Mouse (Mus musculus) adrenal gland, adult 2 months (tissue): ENCODE data around the gene Ctf2. TPM values are rescaled to one million over a fixed set of nuclear protein-coding genes. Genes with fewer than 3 reads are reported as not detected.
"Not testable (repeated sequence)": the region's sequence is repeated elsewhere in the genome, so short reads cannot be mapped to it uniquely, and the experiment has no call there.

Source experiments
- DNase-seq: peaks from one replicate; pipeline ENCODE4 v3.0.0; 2021
- polyA plus RNA-seq: library from polyadenylated mRNA; depleted of rRNA; stranded (reverse); fragments of >200 nt; gene quantifications from 2 replicates; pipeline ENCODE4 v1.2.3, GENCODE M21; 2012
- total RNA-seq, 2 experiments: library from RNA; stranded (reverse); gene quantifications; 2 replicates each; pipeline ENCODE4 v1.2.3; 2021

Gene Ctf2
- total and polyA plus RNA-seq, 3 experiments, result not detected

GRCm38 (mm10) chr7:127714816-127715215 lies 17.1 kb downstream of the Ctf2 start:
- DNase-seq, result no peak

GRCm38 (mm10) chr7:127712461-127713385 lies 19.2 kb downstream of the Ctf2 start, which contains the start of gene Ctf1:
Ctf1 (plus strand) TSS chr7:127712736.
- peak; percentile 83 for DNase-seq

- no peak for DNase-seq
Observed at GRCm38 (mm10) chr7:127711456-127711855, 20.5 kb downstream of the Ctf2 start.

DNA sequence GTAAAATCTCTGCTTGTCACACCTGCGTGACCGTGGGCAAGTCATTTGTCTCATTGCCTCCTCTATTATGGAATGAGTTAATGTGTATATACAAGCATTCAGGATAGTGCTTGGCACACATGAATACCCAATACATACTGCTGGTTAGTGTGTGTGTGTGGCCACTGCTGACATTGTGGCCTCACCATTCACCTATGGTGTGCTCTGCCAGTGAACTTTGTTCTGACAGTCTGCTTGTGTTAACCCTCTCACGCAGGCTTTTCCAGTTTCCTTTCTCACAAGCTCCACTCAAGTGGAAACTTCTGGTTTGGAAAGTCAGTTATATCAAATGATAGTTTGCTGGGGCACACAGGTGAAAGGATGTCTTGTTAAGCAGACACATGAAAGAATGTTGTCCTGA lies 20.9 kb downstream of the Ctf2 start:
- no peak for DNase-seq

GRCm38 (mm10) chr7:127709261-127709979 lies 22.5 kb downstream of the Ctf2 start:
- no peak for DNase-seq

- DNase-seq, result peak; percentile 97
Observed at GRCm38 (mm10) chr7:127708207-127709078, 23.5 kb downstream of the Ctf2 start, which contains the start of gene Bcl7c. Bcl7c (minus strand) TSS chr7:127708933.

DNA sequence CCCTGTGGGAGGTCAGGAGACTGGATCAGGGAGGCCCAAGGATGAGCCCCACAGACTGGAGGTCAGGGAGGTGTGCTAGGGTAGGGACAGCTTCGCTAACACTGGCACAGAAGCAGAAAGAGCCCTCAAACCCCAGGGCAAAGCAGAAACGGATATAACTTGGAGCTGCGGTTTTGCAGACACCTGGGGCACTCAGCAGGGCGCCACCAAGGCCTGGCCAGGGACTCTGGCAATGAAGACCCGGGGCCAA lies 24.1 kb downstream of the Ctf2 start:
- DNase-seq, result no peak

- DNase-seq, result peak; percentile 27
Observed at GRCm38 (mm10) chr7:127707045-127707956, 24.7 kb downstream of the Ctf2 start.

- DNase-seq, result no peak
Observed at GRCm38 (mm10) chr7:127705706-127706105, 26.3 kb downstream of the Ctf2 start.

DNA sequence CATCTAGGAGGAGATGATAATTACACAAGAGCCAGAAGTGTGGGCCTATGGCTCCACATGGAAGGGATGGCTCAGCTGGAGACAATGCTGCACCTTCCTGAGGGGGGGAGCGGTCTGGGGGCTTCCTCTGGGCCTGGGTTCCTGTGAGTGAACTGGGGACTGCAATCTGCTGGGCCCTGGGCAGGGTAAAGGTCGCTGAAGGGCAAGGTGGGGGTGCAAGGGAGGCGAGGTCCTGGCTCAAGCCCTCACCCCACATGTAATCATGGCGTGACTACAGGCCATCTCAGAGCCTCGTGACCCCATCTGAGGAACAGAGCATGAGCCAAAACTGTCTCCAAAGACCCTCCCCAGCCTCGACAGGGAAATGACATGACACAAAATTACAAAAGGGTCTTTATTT lies 27.4 kb downstream of the Ctf2 start:
- no peak for DNase-seq

DNA sequence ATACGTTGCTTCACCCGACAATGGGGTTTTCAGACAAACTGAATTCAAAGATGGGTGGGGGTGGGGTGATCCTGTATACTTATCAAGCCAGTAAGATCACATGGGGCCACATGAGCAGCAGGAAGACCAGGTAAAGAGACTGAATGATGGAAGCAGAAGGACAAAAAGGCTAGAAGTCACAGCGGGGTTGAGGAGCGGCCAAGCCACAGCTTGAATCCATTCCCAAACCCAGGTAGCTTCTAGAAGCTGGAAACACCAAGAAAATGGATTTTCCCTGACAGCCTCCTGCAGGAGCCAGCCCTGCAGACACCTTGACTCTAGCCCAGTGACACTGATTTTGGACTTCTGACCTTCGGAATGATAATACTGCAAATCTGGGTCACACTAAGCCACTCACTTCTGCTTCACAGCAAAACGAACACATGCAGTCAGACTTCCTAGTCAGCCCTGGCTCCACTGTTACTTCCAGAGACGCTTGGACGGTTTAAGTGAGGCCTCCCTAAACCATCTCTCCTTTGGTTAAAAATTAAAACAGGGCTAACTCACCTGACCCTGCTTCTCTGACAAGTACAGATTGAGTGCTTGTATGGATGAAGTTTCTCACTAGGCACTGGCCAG lies 28.3 kb downstream of the Ctf2 start:
- no peak for DNase-seq

- DNase-seq, result no peak
Observed at GRCm38 (mm10) chr7:127700712-127701331, 31.1 kb downstream of the Ctf2 start.

DNA sequence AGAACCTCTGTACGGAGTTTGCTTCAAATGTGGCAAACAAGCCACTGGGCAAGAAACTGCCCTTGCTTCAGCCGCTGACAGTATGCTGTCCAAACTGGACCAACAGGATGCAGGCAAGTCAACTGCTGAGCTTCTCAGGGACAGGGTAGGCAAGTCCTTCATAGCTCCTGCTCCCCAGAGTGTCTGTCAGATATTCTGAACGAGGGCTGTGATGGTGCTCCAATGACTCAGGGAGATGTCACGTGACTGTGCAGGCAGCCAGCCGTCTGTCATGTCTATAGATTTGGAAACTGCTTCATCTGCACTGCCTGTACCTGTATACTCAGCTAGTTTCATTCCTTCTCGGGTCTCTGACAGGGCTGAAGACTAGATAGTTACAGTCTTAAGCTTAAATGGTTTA lies 33.0 kb downstream of the Ctf2 start:
- DNase-seq, result peak; percentile 75

DNA sequence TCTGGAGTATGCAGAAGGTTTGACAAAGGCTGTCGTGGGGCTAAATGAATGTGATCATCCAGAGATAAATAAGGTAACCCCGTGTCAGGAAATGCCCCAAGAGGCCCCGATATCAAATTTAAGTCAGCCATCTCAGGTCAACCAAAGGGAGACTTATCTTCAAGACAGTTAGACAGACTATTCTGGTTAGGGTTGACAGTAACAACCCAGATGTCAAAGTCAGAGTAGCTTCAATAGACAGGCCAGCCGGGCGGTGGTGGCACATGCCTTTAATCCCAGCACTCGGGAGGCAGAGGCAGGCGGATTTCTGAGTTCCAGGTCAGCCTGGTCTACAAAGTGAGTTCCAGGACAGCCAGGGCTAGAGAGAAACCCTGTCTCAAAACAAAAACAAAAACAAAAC lies 38.2 kb downstream of the Ctf2 start:
- not testable (repeated sequence) for DNase-seq

- no peak for DNase-seq
Observed at GRCm38 (mm10) chr7:127693290-127693689, 38.7 kb downstream of the Ctf2 start.

- DNase-seq, result peak; percentile 90
Observed at GRCm38 (mm10) chr7:127691221-127691989, 40.6 kb downstream of the Ctf2 start.

DNA sequence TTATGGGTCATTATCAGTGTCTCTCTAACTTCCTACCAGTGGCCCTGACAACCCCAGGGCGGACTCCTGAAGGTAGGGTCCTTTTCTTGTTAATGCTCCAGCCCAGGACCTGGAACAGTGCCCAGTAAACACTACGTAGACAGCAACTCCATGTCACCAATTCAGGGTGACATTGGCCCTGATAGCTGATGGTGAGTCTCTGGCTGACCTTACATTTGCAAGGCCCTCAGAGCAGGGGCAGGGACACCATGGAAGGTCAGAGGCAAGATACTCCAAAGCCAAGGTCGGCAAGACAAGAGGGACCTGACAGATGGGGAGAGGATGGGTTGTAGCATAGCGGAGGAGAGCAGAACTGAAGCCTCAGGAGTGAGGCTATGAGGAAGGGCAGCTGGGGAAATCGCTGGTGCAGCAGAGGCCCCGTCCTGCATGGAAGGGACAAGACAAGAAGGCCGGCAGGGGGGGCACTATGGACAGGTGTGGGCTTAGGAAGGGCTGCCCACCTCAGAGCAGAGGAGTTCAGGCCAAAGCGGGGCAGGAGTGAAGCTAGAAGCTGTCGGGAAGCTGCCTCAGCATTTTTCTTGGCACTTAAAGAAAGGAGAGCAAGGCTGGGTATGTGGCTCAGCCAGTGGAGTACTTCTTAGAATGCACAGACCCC lies 42.2 kb downstream of the Ctf2 start:
- DNase-seq, result peak; percentile 75

DNA sequence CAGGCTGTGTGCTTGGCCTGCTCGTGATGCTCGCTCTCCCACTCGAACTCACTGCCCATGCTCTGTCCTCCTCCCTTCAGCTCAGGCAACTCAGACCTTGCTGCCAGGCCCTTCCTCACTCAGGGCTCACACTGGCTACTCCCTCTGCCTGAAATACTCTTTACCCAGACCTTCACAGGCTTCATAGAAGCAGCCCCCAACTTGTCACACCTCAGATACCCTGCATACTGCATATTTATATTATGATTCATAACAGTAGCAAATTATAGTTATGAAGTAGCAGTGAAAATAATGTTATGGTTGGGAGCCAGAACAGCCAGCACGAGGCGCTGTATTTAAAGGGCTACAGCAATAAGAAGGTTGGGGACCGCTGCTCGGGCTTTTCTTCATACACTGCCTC lies 43.0 kb downstream of the Ctf2 start:
- no peak for DNase-seq
